Mouse (Mus musculus) small intestine, adult 2 months (tissue): ENCODE measurements around the gene Bsx. TPM values are rescaled to one million over a fixed set of nuclear protein-coding genes. Genes with fewer than 3 reads are reported as not detected.

Experiments
- H3K27ac ChIP-seq: fragments of 200-500 bp; 2 replicates; pipeline ENCODE4 v1.5.1; 2012; ENCODE audit warnings: low read depth, low read length, control low read depth, inconsistent platforms; ENCODE audit not compliant: insufficient read depth
- H3K27me3 ChIP-seq: fragments of 200-500 bp; 2 replicates; pipeline ENCODE4 v1.6.1; 2012; ENCODE audit warnings: mild to moderate bottlenecking, moderate library complexity, low read length, inconsistent platforms; ENCODE audit not compliant: control insufficient read depth, insufficient read depth
- H3K36me3 ChIP-seq: fragments of 200-500 bp; 2 replicates; pipeline ENCODE4 v1.6.1; 2012; ENCODE audit warnings: mild to moderate bottlenecking, low read length, control low read depth, inconsistent platforms; ENCODE audit not compliant: control insufficient read depth, insufficient read depth
- H3K4me1 ChIP-seq: fragments of 200-500 bp; 2 replicates; pipeline ENCODE4 v1.6.1; 2012; ENCODE audit warnings: low read length, inconsistent platforms, mixed read lengths; ENCODE audit not compliant: control insufficient read depth, insufficient read depth, insufficient read length
- H3K4me3 ChIP-seq: fragments of 200-500 bp; 2 replicates; pipeline ENCODE4 v1.5.1; 2012; ENCODE audit warnings: low read depth, mild to moderate bottlenecking, control low read depth, inconsistent platforms, low read length, moderate library complexity
- CTCF ChIP-seq: fragments of 200-500 bp; IDR thresholded peaks from 2 replicates; pipeline ENCODE4 v1.5.1; 2012; ENCODE audit warnings: low read depth, mild to moderate bottlenecking, control low read depth, inconsistent platforms, low read length, moderate library complexity, mixed read lengths; ENCODE audit not compliant: insufficient replicate concordance, insufficient read length; ENCODE audit errors: extremely low read depth
- POLR2A ChIP-seq: fragments of 200-500 bp; IDR thresholded peaks from 2 replicates; pipeline ENCODE4 v1.6.1; 2012; ENCODE audit warnings: low read depth, mild to moderate bottlenecking, control low read depth, inconsistent platforms, low read length, moderate library complexity
- WGBS: fragments of 180-500 bp; shearing (Covaris S2); methylation state at CpG from one replicate; pipeline ENCODE4 v1.1.7; 2018; 5-methylcytosine and 5-hydroxymethylcytosine counted together
- polyA plus RNA-seq: library from polyadenylated mRNA; depleted of rRNA; stranded (reverse); fragments of >200 nt; gene quantifications from 2 replicates; pipeline ENCODE4 v1.2.3, GENCODE M21; 2012

Gene Bsx
- polyA plus RNA-seq, 1 experiment = not detected

DNA sequence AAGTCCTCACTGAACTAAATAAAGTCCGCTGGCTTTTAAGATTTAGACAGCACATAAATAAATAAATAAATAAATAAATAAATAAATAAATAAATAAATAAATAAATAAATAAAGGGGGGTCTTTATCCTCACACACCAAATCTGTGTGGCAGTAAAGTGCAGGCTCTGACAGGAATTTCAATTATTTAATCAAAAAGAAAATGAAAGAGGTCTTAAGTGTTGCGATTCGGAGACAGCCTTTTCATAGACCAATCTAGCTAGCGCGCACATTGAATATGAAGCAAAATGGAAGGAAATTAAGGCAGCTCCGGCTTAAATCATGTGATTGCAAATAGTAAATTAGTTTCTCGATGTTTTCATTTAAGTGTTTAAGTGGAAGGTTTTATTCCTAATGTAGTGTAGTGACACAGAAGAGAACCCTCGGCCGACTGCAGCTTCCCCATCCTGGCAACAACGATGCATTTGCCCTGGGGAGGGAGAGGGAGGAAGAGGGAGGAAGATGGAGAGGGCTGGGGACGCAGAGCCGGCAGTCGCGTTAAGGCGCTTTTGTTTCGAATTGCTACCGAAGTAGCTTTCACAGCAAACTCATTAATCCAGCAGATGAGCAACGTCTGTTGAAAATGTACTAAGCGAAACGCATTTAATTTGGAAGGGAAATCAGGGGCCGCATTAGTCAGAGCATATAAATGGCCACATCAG is 15.3 kb upstream of the Bsx start:
- peak overlapping the region; percentile 30 for H3K4me3 ChIP-seq

DNA sequence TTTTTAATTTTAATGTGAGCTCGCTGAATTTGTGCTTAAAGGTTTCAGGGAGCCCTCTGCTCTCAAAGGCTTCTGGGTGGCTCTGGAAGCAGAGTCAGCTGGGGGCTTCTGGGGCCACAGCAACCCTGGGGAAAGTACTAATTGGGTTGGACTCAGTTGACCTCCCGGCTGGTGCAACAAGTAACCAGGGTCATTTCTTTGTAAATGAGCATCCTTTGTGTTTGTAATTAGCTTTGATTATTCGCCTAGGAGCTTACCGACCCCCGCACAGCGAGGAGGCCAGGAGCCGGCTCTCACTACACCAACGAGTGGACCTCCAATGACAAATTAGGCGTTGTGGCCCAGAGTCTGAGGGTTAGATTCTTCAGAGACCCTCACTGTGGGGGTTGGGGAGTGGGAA is 14.7 kb upstream of the Bsx start:
- Histone ChIP-seq H3K4me3 (no peak overlapping the region), H3K36me3 (no peaks in the 10 kb centered on the region), H3K27ac (no peak overlapping the region), H3K4me1 (no peaks in the 10 kb centered on the region), H3K27me3 (peaks cover 13% of the 10 kb centered on the region)
- TF ChIP-seq POLR2A (no peak), CTCF (no peak)
- 27% methylated on average over 9 of the region's 9 CpGs for WGBS

More for the DNA sequence above, 15.3 kb upstream of the Bsx start:
- Histone ChIP-seq H3K27ac (no peak overlapping the region), H3K4me1 (no peaks in the 10 kb centered on the region), H3K27me3 (peaks cover 13% of the 10 kb centered on the region), H3K36me3 (no peaks in the 10 kb centered on the region)
- WGBS = 14% methylated on average over 21 of the region's 21 CpGs
- TF ChIP-seq POLR2A = no peak
- no peak for TF ChIP-seq CTCF

DNA sequence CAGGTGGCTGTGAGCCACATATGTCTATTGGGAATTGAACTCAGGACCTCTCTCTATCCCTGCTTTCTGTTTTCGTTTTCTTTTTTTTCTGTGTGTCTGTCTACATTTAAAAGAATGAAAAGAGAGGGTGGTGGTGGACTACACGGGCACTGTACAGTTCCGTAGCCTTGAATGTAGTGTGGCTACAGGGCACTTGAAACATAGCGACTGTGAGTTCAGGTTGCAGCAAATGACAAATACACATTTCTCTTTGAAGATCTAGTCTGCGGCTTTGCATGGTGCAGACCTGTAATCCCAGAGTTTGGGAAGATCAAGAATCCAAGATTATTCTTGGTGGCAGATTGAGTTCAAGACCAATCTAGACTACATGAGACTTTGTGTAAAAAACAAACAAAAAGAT is 3.6 kb upstream of the Bsx start:
- no peak overlapping the region for H3K4me3 ChIP-seq
- H3K27ac ChIP-seq = no peak overlapping the region
- no peaks in the 10 kb centered on the region for H3K4me1 ChIP-seq
- 85% methylated on average over 5 of the region's 5 CpGs for WGBS
- TF ChIP-seq POLR2A = no peak
- no peak for TF ChIP-seq CTCF
- peaks cover 46% of the 10 kb centered on the region for H3K27me3 ChIP-seq
- no peaks in the 10 kb centered on the region for H3K36me3 ChIP-seq

DNA sequence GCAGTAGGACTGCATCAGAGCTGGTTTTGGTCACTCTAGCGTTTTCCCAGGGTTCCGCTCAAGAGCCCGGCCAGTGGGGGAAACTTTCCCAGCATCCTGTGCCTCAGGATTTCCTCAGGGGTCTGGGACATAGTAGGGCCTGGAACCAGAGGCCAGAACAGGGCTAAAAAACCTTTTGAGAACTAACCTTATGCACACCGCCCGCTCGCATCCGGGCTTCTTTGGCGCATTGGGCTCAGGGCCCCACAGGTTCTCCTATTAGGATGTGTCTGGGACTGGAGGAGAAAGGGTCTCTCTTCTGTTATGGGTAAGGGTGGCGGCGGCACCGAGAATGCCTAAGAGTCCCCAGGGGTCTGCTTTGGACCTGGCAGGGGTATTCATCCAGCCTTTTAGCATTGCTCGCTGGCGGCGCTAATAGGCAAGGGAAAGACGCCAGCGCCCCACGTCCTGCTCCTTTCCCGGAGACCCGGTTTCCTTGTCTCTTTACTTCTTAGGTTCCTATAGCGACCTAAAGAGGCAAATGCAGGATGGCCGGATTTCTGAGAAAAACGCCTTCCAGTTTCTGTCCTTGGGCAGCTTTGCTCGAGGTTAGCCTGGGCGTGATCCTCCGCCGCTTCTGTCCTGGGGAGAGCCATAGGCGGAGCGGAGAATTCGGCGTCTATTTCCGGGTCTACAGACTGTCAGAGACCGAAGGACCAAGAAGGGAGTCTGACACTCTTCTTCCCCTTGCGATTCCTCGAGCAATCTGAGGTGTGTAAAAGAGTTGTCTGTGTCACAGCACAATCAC is 2.4 kb upstream of the Bsx start:
- Histone ChIP-seq H3K4me1 (no peaks in the 10 kb centered on the region), H3K4me3 (peak overlapping the region; percentile 40), H3K27ac (no peak overlapping the region), H3K36me3 (no peaks in the 10 kb centered on the region), H3K27me3 (peaks cover 58% of the 10 kb centered on the region)
- TF ChIP-seq POLR2A (no peak), CTCF (no peak)
- 4% methylated on average over 34 of the region's 34 CpGs for WGBS

DNA sequence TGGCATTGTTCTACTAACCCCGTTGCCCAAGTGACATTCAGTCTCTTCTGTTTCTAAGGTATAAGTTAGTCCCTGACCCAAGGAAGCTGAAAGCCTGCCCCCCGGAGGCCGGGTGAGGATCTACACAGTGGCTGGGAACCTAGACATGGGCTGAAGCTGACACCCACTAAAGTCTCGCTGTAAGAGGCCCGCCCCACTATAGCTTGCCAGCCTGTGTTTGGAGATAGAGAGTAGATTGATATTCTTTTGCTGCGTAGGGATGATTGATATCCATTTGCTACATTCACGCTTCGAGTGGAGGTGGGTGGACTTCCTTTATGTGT is 1.8 kb upstream of the Bsx start:
- Histone ChIP-seq H3K36me3 (no peaks in the 10 kb centered on the region), H3K4me3 (peak overlapping the region; percentile 40), H3K4me1 (no peaks in the 10 kb centered on the region), H3K27me3 (peaks cover 62% of the 10 kb centered on the region), H3K27ac (no peak overlapping the region)
- WGBS = 7% methylated on average over 8 of the region's 8 CpGs
- TF ChIP-seq POLR2A (no peak), CTCF (peak; percentile 57; the same call in 1 of the 2 replicates)

DNA sequence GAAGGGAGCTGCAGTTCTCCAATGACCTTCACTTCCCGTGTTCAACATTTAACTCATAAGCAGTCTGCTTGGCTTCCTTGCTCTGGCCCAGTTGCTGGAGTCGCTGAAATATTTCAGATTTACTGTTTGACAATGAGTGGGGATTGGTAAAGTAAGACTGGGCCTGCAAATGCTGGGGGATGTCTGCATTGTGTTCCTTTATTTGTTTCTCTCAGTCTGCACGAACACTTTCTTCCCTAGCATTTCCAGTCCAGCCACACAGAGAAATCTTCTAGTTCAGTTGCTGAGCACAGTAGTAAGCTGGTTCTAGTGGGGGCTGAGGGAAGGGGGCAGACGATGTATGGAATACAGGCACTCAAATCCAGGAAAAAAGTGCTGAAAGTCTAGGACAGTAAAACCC is 1.0 kb downstream of the Bsx start:
- H3K4me1 ChIP-seq = peaks cover 3% of the 10 kb centered on the region; the same call in 1 of the 2 replicates
- peaks cover 82% of the 10 kb centered on the region for H3K27me3 ChIP-seq
- H3K27ac ChIP-seq = no peak overlapping the region
- TF ChIP-seq CTCF (no peak), POLR2A (no peak)
- no peaks in the 10 kb centered on the region for H3K36me3 ChIP-seq
- no peak overlapping the region for H3K4me3 ChIP-seq
- WGBS = 10% methylated on average over 4 of the region's 4 CpGs

DNA sequence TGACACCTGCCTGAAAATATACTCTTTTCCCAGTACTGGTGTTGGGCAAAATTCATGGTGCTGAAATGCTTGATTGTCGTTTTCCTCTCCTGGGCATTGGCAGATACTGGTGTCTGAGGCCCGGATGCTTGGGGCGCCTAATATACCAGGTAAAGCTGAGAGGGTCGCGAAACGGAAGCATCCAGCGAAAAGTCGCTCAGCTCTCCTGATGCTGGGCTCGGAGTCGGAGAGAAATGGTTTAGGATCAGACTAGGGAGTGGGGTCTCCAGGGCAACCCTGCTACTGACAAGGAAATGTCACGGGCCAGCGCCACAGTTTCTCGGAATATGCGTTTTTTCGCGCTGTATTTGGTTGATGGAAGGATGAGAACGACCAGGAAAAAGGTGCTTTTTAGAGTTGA is 1.5 kb downstream of the Bsx start:
- TF ChIP-seq CTCF (no peak), POLR2A (no peak)
- peaks cover 82% of the 10 kb centered on the region for H3K27me3 ChIP-seq
- 7% methylated on average over 17 of the region's 17 CpGs for WGBS
- H3K27ac ChIP-seq = no peak overlapping the region
- peaks cover 3% of the 10 kb centered on the region; the same call in 1 of the 2 replicates for H3K4me1 ChIP-seq
- no peaks in the 10 kb centered on the region for H3K36me3 ChIP-seq
- H3K4me3 ChIP-seq = no peak overlapping the region
